Mouse (Mus musculus): ENCODE results near the gene Hoxa4. TPM values are rescaled to one million over a fixed set of nuclear protein-coding genes. Genes with fewer than 3 reads are reported as not detected.

Gene Hoxa4
- polyA plus RNA-seq, 2 experiments from 2014 or later, result not detected

GRCm38 (mm10) chr6:52179690-52180089 is 11.9 kb downstream of the Hoxa4 start:
- ATAC-seq, result no peak

- ATAC-seq, result no peak
These were observed 12.5 kb downstream of the Hoxa4 start for GRCm38 (mm10) chr6:52178918-52179665.

GRCm38 (mm10) chr6:52177806-52178205 is 13.7 kb downstream of the Hoxa4 start:
- no peak for ATAC-seq

- no peak for ATAC-seq
These were observed 14.4 kb downstream of the Hoxa4 start, which contains the start of gene 5730596B20Rik for GRCm38 (mm10) chr6:52177061-52177735. Gene 5730596B20Rik (plus strand): TSS chr6:52177498.

- no peak for ATAC-seq
These were observed 15.2 kb downstream of the Hoxa4 start for GRCm38 (mm10) chr6:52176391-52176790.

GRCm38 (mm10) chr6:52175864-52176263 is 15.7 kb downstream of the Hoxa4 start:
- ATAC-seq, result no peak

- ATAC-seq, result no peak
These were observed 16.4 kb downstream of the Hoxa4 start for GRCm38 (mm10) chr6:52174968-52175751.

- no peak for ATAC-seq
These were observed 17.9 kb downstream of the Hoxa4 start for GRCm38 (mm10) chr6:52173648-52174047.

- no peak for ATAC-seq
These were observed 19.1 kb downstream of the Hoxa4 start for GRCm38 (mm10) chr6:52172501-52172900.

- no peak for ATAC-seq
These were observed 19.6 kb downstream of the Hoxa4 start for GRCm38 (mm10) chr6:52171938-52172337.

- no peak for ATAC-seq
These were observed 20.2 kb downstream of the Hoxa4 start for GRCm38 (mm10) chr6:52171331-52171730.

GRCm38 (mm10) chr6:52170898-52171223 is 20.7 kb downstream of the Hoxa4 start:
- ATAC-seq, result no peak

GRCm38 (mm10) chr6:52170166-52170897 is 21.2 kb downstream of the Hoxa4 start:
- no peak for ATAC-seq

GRCm38 (mm10) chr6:52169499-52170165 is 21.9 kb downstream of the Hoxa4 start:
- no peak for ATAC-seq

GRCm38 (mm10) chr6:52168191-52169055 is 23.1 kb downstream of the Hoxa4 start:
- ATAC-seq, result no peak

- ATAC-seq, result no peak
These were observed 23.8 kb downstream of the Hoxa4 start for GRCm38 (mm10) chr6:52167736-52168161.

- ATAC-seq, result no peak
These were observed 24.4 kb downstream of the Hoxa4 start for GRCm38 (mm10) chr6:52167176-52167575.

GRCm38 (mm10) chr6:52166431-52167077 is 25.0 kb downstream of the Hoxa4 start:
- ATAC-seq, result no peak

GRCm38 (mm10) chr6:52165441-52166370 is 25.8 kb downstream of the Hoxa4 start:
- no peak for ATAC-seq

Data from activated CD4-positive, CD25-positive, alpha-beta regulatory T cell, adult 4 months (primary cell).